Mouse (Mus musculus): ENCODE data around the gene Siae.

Siae gene

DNA sequence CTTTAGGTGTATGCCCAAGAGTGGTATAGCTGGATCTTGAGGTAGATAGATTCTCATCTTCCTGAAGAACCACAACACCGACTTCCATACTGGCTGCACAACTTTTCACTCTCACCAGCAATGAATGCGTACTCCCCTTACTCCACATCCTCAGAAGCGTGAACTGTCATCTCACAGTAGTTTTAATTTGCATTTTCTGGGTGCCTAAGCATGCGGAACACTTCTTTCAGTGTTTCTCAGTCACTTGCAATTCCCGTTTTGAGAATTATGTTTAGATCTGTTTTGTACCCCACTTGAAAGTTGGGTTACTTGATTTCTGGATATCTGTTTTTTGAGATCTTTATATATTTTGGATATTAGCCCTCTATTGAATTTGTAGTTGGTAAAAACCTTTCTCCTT is 28.1 kb downstream of the Siae start:
- DNase-seq, result no peak

DNA sequence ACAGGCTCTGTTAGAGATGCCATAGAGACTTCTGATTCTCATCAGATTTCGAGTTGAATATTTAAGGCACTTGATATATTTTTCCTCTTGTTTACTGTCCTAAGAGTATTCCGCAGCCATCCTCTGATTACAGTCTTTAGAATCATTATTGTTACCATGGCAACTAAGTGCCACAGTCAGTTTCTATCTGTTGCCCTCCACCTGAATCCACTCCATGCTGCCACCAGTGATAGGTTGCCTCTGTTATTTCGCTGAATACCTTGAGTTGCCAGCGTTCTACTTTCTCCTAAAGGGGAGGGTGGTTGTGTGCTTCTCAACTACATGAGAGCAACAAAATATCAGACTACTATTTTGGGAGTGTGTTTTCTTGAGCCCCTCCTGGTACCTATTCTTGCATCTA is 31.2 kb downstream of the Siae start:
- DNase-seq, result no peak

DNA sequence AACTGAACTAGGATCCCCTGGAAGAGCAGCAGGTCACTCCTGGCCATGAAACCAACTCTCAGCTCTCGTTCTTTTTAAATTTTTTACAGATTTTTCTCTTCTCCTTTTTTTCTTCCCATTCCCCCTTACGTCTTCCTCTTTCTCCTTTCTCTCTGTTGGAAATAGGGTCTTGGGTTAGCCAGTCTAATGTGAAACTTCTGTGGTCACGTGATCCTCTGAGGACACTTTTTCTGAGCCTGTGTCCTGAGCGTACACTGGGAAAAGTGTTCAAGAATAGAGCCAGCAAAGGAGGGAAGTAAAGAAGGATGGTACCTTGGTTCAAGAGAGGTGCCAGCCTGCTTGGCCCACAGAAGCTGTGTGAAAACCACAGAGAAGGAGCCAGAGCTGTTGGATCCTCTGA is 34.9 kb downstream of the Siae start:
- DNase-seq, result no peak

DNA sequence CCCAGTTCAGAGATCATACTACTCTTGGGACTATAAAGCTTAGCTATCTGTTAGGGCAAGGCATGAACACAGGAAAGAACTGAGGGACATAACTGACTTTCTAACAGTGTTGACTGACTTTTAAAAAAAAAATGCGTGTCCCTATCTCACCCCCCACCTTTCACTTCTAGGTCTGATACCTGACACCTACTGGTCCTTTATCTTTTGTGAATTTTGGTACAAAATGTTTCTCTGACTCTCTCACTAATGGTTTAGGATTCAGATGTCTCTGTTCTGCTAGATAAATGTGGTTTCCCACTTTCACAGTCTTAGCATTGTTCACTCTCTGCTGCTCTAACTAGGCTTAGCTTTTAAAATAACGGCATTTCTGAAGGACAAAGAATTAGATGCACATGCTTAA is 36.5 kb downstream of the Siae start:
- no peak for DNase-seq

DNA sequence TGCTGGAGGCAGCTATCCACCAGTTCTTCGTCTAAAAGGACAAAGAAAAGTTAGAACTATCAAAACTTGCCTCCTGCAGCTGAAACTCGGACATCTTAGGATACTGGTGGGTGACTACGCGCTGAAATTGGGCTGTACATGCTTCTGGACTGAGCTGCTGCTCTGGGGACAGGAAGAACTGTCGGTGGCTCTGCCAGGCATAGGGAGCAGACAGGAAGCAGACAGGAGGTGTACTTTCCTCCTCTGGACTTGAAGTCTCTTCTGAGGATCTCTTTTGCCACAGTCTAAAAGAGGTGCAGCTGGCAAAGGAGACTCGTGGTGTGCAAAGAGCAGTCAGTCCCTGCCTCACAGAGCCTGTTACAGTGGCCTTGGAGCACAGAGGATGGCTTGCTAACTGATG is 37.1 kb downstream of the Siae start:
- DNase-seq, result no peak

DNA sequence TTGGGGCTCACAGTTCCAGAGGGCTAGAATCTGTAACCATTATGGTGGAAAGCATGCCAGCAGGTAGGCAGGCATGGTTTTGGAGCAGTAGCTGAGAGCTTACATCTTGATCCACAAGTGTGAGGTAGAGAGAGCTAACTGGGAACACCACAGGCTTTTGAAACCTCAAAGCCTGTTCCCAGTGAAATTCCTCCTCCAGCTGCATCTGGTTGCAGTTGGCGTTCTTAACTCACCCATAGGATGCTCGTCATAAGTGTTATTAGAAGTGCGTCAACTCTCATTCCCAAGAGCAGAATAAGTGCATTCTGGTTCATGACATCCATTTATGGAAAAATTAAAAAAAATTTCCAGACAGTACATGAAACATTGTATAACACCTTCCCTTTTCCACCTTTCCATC is 38.2 kb downstream of the Siae start:
- no peak for DNase-seq

DNA sequence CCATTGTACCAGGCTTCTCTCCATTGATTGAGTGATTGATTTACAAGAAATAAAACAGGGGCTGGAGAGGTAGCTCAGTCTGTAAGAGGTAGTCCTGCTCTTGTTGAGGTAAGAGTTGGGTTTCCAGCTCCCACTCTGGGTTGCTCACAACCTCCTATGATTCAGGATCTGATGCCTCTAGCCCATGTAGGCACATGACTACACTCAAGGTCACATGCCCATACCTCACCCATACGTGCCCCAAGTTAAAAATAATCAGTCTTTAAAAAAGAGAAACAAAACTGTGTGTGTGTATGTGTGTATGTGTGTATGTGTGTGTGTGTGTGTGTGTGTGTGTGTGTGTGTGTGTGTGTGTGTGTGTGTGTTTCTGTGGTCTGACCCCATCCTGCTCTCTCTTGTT is 40.1 kb downstream of the Siae start:
- DNase-seq, result no peak

DNA sequence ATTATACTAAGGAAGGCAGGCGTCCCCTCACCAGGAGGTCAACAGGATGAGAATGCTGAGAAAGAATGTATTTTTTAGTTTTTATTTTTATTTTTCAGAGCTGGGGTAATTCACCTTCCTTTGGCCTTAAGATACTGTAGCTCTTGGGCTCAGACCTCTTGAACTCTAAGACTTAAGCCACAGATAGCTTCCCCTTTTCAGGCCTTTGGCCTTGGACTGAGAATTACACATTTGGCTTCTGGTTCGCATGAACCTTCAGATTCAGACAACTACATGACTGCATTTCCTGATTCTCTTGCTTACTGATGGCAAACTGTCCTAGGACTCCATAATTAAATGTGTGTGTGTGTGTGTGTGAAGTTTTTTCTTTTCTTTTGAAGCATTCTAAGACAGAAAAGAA is 43.1 kb downstream of the Siae start:
- no peak for DNase-seq

DNA sequence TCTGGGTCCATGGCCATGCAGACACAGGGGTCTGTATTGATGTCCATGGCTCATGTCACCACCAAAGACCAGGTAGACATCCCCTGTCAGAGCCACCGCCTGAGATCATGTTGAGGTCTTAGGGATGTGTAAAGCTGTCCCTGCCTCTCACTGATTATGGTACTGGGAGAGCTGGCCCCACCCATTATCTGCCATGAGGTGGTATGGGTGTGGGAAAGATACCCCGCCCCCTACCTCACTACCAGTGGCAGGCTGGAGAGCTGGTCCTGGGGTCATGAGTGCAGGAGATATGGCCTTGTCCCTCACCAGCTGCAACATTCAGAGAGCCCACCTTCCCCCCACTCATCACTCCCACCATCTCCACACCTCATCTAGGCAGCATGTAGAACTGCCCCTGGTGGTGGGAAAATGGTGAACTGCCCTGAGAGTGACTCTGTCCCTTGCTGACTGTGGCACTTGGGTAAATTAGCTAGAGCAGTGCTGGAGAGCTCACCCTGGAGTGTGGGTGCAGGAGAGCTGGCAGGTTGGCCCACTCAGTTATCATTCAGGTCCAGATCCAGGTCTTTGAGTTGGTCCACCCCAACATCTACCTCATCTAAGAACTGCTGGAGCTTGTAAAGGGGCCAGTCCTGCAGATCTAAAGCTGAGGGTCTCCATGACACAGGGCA is 45.2 kb downstream of the Siae start:
- no peak for DNase-seq

DNA sequence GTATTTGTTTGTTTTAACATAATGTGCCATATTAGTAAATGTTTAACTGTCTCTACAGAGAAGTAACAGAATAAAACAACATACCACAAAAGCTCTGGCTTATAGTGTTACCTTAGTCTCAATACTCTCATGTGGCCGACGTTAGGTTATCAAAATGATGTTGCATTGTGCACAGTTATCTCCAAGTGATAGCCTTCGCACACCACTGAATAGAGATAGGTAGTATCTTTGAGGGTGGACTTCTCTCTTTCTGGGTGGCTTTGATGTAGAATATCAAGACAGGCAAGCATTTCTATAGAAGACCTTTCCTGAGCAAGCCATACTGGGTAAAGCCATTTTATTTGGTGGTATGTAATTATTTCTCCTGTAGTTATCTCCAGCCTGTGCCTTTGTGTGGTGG is 49.6 kb downstream of the Siae start:
- no peak for DNase-seq

DNA sequence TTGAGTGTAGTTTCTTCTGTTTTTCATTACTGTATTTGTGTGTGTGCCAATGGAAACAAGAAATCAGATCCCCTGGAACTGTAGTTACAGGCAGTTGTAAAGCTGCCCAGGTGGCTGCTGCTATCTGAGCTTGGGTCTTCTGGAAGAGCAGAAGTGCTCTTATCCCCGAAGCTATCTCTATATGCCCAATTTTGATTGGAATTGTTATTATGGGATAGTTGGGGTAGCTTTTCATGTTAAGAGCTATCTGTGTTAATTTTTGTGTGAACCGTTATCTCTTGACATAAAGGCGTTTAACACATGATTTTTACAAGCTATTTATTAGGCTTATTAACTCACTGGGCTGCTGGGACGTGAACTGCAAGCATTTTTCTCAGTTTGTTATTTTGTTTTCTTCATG is 54.1 kb downstream of the Siae start:
- no peak for DNase-seq

DNA sequence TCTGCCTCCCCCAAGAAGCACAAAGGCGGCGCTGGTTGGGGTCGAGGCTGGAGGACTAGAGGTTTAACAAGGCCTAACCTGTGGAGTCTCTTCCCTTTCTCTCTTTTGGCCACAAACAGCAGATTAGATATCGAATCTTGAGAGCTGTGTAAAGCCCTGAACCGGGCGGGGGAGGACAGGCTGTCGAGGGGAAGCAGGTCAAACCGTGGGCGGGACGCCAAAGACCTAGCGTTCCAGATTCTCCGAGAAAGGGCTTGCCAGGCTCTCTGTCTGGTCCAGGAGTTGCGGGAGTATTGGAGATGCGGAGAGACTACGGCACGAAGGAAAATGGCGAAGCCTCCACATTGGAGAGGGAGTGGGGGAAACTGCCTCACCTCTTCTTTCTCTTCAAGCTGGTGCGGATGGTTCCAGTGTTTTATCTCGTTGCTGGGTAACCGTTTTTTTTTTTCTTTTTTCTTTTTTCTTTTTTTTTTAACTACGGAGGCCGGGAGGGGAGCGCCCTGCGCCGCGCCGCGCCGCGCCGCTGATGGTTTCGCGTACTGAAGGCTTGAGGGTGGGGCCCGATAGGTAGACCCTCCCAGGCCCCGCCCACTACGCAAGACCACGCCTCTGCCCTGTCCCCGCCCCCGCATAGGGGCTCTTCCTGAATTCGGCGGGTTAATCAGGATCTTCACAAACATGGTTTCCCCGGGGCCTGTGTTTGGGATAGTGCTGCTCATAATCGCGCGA is 57.8 kb downstream of the Siae start, which contains the start of gene Spa17:
TSS of gene Spa17 (minus strand) at position 541 of the 729 bp plus-strand sequence.
- peak; percentile 92 for DNase-seq

DNA sequence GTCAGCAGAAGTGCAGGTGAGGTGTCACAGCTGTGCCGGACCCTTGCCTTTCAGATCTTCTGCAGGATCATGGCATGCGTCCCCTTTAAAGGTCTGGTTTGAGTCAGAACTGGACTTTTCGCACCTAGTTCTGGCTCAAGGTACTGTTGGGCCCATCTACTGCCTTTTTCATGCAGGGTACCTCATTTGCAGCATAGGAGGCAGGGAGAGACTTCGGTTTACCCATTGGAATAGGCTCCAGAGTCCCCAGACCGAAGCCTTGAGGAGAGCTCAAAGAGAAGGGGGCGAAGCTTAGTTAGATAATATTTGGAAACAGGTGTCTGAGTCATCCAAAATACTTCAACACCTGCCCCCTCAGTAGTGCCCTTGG is 58.4 kb downstream of the Siae start:
- DNase-seq, result no peak

DNA sequence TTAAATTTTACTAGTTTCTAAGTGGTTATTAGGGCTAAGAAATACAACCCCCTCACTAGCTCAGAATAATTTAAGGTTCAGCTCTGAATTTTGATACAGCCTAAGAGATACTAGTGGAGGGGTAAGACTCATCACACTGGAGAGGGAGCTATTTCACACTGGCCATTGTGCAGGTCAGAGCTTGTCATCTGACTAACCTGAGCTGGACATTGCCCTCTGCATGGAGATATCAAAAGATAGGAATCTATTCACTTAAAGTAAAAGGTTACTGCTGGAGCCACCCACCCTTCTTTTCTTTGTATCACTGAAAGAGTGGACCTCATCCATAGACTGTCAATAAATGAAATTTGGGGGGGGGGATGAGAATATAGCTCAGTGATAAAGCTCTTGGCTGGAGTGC is 58.8 kb downstream of the Siae start:
- DNase-seq, result no peak

DNA sequence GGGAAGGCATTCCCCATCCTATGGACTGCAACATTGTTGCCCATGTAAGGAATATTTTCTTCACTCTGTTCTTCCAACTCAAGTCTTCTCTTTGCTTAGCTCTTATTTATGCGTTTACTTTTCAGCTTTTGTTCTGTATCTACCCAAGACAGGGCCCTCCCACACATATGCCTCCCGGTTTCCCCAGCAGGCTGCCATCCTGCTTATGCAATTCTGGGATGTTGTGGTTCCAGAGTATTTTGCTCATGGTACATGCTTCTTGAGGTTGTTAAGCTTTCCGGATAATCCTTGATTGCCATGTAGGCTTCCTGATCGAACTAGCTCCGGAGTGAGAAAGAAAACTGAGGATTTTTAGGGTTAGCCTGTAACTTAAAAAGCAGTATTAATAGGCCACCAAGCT is 59.7 kb downstream of the Siae start:
- peak; percentile 34 for DNase-seq

DNA sequence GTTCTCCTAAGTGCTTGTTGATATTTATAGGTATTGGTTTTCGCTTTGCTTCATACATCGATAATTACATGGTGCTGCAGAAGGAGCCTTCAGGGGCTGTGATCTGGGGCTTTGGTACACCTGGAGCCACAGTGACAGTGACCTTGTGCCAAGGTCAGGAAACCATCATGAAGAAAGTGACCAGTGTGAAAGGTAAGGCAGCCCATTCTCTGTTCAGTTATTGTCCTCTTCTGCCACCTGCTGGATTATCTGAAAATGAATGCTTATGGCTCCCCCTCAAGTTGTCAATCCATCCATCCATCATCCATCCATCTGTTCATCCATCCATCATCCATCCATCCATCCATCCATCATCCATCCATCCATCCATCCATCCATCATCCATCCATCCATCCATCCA is 61.3 kb downstream of the Siae start:
- no peak for DNase-seq

DNA sequence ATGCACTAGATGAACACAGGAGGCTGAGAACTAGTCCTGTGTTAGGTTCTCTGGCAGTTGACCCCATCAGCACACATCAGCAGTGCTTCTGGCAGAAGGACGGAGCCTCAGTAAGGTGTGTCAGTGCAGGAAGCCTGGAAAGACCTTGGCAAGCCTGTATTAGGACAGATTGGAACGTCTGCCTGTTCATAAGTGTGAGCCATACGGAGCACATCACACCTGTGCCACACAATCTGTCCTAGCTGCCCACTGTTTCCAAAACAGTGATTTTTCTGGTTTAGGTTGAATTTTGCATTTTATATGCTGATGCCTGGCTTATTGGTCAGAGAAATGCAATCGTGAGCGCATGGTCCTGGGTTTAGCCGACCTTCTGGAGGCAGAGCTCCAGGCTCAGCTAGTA is 65.8 kb downstream of the Siae start:
- peak; percentile 47 for DNase-seq

DNA sequence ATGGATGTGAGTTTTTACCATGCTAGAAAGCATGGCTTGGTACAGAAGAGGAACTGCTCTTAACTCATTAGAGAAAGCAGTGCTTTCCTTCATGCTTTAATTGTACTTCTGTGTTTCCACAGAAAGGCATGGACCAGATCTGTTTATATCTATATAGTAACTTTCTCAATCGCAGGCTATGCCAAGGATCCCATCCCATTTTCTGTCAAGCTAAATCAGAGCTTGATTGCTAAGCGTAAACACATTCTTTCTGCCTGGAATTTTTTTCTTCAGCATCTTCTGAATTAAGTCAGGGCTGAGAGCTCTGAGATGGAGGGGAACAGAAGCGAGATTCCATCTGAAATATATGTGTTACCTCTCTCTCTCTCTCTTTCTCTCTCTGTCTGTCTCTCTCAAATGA is 68.5 kb downstream of the Siae start:
- DNase-seq, result no peak

DNA sequence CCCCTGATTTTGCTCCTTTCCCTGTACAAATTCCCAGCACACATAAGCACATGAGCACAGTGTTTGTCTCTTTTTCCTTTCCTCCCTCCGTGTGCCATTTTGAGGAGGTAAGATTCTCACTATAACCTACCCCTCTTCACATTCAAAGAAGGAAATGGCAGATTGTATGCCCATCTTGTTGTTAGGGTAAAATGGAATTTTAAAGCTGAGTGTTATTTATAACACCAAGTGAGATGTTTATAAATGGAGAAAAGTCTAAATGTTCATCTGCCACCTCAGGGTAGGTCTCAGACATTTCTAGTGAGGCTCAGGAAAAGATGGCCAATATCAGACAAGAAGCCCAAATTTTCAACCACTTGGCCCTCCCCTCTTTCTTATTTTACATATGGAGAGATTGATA is 69.0 kb downstream of the Siae start:
- DNase-seq, result no peak

DNA sequence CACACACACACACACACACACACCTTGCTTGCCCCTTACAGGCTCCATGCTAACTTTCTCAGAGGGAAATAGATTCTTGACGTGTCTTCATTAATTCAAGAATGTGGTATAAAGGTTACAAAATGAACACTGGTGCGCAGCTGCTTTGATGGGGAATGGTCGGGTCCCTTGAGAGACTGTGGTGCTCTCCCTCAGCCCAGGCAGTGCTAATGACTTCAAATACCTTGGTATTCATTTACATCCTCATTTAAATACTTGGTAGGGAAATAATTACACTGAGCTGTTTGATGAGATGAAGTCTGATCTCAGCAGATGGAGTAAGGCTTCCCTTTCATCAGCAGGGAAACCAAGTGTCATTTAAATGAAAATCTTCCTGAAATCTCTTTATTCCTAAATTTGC is 69.6 kb downstream of the Siae start:
- DNase-seq, result no peak

DNA sequence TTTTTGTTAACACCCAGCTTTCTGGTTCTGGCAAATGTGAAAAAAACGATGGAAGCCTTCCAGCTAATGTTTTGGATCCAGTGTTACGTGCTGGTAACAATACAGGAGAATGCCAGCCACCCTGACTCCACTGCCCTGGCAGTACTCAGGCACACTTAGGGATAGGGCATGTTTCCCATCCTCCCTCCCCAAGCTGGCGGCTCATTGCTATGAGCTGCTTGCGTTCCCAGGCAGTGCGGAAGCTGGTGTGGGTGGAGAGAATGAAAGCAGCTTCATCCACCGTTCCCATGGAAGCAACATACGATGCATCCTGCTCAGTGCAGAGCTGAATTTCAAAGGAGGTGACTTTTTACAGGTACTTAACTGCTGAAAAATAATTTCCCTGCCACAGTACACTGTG is 70.1 kb downstream of the Siae start:
- DNase-seq, result peak; percentile 91

DNA sequence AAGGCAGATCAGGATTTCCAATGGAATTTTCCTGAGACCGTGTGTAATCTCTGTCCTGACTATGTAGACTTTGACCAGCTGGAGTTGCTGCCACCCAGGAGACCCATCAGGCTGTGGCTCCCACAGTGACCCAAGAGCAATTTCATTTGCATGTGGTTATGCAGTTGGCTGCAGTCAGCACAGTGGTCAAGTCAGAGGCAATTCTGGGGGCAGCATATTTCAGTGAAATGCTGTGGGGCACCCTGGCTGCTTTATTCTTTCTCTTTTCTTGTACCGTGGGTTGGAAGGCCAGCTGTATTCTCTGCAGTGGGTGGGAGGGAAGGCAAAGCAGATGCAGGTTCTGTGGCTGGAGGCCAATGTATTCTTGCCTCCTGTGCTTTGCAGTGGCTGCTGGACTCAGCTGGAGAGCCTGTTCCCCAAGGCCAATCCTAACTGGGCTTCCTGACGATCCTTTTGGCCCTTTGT is 70.6 kb downstream of the Siae start:
- DNase-seq, result peak; percentile 42

DNA sequence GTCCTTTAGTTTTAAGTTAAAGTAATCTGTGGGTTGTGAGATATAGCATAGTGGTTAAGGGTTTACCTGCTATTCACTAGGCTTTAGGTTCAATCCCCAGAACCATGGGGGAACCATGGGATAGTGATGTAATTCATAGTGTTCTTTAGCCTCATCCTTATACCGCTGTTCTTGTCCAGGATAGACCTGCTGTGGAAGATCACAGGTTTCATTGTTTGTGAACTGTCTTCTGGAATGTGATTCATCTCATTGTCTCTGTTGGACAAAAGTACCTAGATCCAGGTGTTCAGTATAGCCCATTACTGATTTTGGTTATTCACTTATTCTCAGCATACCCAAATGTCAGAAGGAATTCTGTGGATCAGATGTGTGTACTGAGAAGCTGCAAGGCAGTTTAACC is 71.8 kb downstream of the Siae start:
- DNase-seq, result no peak

DNA sequence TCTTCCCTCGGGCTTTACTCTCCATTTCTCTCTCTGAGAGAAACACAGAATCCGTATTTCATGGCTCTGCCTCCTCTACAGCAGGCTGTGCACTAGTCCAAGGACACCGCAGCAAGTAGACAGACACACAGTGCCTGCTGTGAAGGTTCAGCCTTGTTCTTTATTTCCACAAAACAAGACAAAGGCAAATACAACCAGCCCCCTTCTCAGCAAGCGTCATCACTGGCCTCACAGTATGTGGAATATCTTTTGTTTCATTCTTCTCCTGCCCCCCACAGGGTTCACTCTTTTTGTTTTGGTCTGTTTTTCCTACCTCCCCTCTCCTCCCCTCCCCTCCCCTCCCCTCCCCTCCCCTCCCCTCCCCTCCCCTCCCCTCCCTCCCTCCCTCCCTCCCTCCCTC is 73.1 kb downstream of the Siae start:
- no peak for DNase-seq

DNA sequence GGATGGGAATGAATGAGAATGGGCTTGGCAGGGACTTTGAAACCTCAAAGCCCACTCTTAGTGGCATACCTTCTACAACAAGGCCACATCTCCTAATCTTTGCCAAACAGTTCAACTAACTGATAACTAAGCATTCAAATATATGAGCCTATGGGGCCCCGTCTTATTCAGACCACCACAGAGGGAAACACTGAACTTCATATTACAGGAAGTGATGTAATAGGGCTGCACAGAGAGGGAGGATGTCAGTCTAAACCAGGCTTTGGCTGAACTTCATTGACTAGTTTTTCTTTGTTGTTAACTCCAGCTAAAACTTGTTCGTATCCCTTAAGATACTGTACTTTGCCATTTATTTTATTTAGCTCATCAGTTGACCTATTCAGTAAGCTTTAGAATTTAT is 74.4 kb downstream of the Siae start:
- no peak for DNase-seq
